Mouse (Mus musculus): ENCODE measurements around the gene Olfr1348. TPM values are rescaled to one million over a fixed set of nuclear protein-coding genes. Genes with fewer than 3 reads are reported as not detected.

Olfr1348 gene
- not detected for total RNA-seq (2023)

DNA sequence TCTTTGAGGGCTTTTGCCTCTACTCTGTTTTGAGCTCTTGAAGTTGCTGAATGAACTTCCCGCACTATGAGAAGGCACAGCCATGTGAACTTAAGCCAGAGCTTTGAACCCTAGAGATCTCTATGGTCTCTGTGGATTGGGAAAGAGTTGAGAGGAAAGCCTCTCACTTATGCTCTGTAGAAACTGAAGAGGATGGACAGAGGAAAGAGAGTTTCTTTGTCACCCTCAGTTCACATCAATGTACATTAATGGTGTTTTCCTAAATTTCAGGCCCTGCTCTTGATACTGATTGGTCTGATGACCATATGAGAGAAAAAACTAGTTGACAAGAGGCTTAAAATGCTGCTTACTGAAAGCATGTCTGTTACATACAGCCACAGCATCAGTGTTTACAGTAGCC, at the start of gene Olfr1348:
Gene Olfr1348, minus strand, starts transcription at position 101 of the 400 bp plus-strand sequence.

DNA sequence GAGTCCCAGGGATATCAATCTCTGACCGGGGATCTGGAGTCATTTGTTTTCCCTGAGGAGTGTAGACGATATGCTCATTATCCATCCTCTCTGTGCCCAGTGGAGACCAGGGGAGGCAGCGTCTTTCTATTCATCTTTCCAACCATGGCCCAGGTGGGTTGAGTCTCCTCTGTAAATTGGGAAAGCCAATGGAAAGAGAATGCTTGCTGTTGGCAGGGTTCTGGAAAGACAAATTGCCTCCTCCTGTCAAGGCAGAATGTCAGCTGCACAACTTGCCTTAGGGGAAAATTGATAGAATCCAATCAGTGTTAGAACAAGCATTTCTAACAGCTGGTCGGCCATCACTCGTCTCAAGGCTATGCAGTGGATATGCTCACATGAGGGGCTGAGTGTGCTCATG, 14.3 kb upstream of the Olfr1348 start, which contains the start of gene Olfr1349:
Gene Olfr1349, minus strand, starts transcription at position 101 of the 400 bp plus-strand sequence.

DNA sequence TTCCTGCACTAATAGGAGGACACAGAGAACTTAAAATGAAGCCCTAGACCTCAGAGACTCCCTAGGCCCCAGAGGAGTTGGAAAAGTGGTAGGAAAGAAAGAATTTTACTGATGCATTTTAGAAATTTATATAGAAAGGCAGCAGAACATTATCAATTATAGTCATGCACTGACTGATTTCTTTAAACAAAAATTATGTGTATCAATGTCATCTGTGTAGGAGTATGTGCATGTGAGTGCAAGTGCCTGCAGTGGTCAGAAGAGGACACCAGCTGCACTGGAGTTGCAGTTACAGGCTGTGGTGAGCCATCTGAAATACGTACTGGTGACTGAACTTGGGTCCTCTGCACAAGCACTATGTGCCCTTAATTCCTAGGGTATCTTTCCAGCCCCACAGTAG, 8.9 kb downstream of the Olfr1348 start, which contains the start of gene Olfr1347:
Gene Olfr1347, minus strand, starts transcription at position 101 of the 400 bp plus-strand sequence.

DNA sequence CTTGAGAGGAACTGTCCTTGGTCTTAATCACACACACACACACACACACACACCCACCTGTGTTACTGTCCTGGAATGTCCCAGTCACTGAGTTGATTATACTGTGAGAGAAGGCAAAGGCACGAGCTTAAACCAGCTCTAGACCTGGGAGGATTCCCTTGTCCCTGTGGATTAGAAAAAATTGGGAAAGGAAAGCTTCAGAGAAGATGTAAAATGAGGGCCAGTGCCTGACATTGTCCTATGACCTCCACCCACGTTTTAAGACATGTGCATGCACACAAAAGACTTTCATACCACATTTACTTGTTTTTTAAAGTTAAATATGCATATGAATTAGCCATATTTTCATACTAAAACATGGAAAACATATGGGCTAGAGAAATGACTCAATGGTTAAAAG, 21.7 kb downstream of the Olfr1348 start, which contains the start of gene Olfr5:
Gene Olfr5, minus strand, starts transcription at position 101 of the 400 bp plus-strand sequence.

DNA sequence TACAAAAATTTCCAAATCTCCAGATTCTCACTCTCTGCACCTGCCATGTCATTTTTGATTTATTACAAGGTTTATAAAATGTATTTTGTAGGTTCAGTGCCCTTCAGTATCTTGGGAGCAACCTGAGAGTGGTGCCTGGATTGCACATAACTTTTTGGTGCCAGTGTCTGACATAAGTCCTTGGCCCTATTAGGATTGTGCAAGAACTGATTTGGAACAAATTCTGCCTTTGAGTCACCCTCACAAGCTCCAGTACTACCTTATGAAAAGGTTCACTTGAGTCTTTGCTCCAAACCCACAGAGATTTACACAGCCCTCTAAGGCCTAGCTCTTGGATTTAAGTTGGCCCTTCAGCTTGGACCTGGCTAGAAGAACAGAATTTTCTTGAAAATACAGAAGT, 41.6 kb downstream of the Olfr1348 start, which contains the start of gene Olfr1346:
Gene Olfr1346, plus strand, starts transcription at position 151 of the 400 bp plus-strand sequence.

DNA sequence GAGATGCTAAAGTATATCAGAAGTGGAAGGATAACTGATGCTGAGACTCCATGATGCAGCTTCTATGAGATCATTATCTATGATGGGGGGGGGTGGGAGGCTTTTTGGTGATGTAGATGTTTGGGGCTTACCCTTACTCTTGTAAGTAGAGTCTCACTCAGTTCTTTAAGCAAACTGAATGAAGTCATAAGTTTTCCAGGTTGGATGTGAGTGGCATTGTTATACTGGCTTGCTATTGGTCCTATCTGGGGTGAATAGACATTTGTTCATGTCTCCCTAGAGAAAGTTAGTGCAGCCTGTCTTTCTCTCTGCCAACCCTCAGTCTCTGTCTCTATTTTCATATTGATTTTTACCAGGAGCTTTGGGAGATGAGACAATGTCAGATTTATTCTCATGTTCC, 52.7 kb downstream of the Olfr1348 start, which contains the start of gene Olfr1336:
Gene Olfr1336, plus strand, starts transcription at position 301 of the 400 bp plus-strand sequence.

Other genes starting within 250 kb of the Olfr1348 start
- 5.9 TPM for gene Zfp667, start 222.2 kb downstream of the Olfr1348 start, total RNA-seq (2023)
- gene Zfp583, start 177.5 kb downstream of the Olfr1348 start, total RNA-seq (2023), result 0.50 TPM
- gene Gm3854, start 165.0 kb downstream of the Olfr1348 start, total RNA-seq (2023), result 0.97 TPM
- gene Zfp78, start 145.5 kb downstream of the Olfr1348 start, total RNA-seq (2023), result 2.3 TPM
- gene Zfp28, start 125.5 kb downstream of the Olfr1348 start, total RNA-seq (2023), result 8.3 TPM
- 1.8 TPM for gene Smim17, start 110.0 kb downstream of the Olfr1348 start, total RNA-seq (2023)
- gene Gm20715, start 98.5 kb downstream of the Olfr1348 start, total RNA-seq (2023), result not detected
- not detected for gene Olfr1344, start 70.1 kb downstream of the Olfr1348 start, total RNA-seq (2023)
- not detected for gene Olfr1336, start 52.6 kb downstream of the Olfr1348 start, total RNA-seq (2023)
- gene Olfr1346, start 41.6 kb downstream of the Olfr1348 start, total RNA-seq (2023), result not detected
- not detected for gene Olfr5, start 21.8 kb downstream of the Olfr1348 start, total RNA-seq (2023)
- not detected for gene Olfr1347, start 9.0 kb downstream of the Olfr1348 start, total RNA-seq (2023)
- not detected for gene Olfr1349, start 14.2 kb upstream of the Olfr1348 start, total RNA-seq (2023)
- not detected for gene Olfr1350, start 56.1 kb upstream of the Olfr1348 start, total RNA-seq (2023)
- gene Zim1, start 187.7 kb upstream of the Olfr1348 start, total RNA-seq (2023), result not detected
- not detected for gene Peg3, start 221.7 kb upstream of the Olfr1348 start, total RNA-seq (2023)
- gene Usp29, start 221.8 kb upstream of the Olfr1348 start, total RNA-seq (2023), result not detected

Data from CD4-positive naive resting alpha-beta T cell, adult 76 days (primary cell).